Mouse (Mus musculus) megakaryocyte, adult 5-6 weeks (primary cell): ENCODE results near the gene Ralgds. TPM values are rescaled to one million over a fixed set of nuclear protein-coding genes. Genes with fewer than 3 reads are reported as not detected.
A peak's percentile ranks its signal among the peaks of the same experiment; 100 is the strongest.

ENCODE experiments used
- ATAC-seq: 2 replicates; pipeline ENCODE4 v1.8.0; 2016; ENCODE audit warnings: mild to moderate bottlenecking, inconsistent platforms; ENCODE audit not compliant: poor library complexity, severe bottlenecking
- total RNA-seq, 2 experiments: library from RNA; stranded (forward) in 1 of 2; stranded (reverse) in 1 of 2; fragments of 153-499, 151-499 nt in 1 of 2; fragments of 221-1000, 200-1000 nt in 1 of 2; gene quantifications; 2 replicates each; pipeline versions ENCODE4 v1.2.3 to v1.2.4; 2015 to 2017

Gene Ralgds
- total RNA-seq, 2 experiments from 2014 or later = 1.4 to 2.1 TPM

GRCm38 (mm10) chr2:28530311-28530710 lies 17.4 kb downstream of the Ralgds start:
- no peak for ATAC-seq

GRCm38 (mm10) chr2:28532938-28533771 lies 20.2 kb downstream of the Ralgds start:
- peak; percentile 98 for ATAC-seq

GRCm38 (mm10) chr2:28533901-28534435 lies 21.0 kb downstream of the Ralgds start:
- no peak for ATAC-seq

- no peak for ATAC-seq
These were observed 21.7 kb downstream of the Ralgds start for GRCm38 (mm10) chr2:28534436-28535262.

- ATAC-seq = no peak
These were observed 22.3 kb downstream of the Ralgds start for GRCm38 (mm10) chr2:28535263-28535540.

- no peak for ATAC-seq
These were observed 22.7 kb downstream of the Ralgds start for GRCm38 (mm10) chr2:28535650-28536049.

GRCm38 (mm10) chr2:28536166-28536565 lies 23.2 kb downstream of the Ralgds start:
- no peak for ATAC-seq

GRCm38 (mm10) chr2:28536766-28537633 lies 24.1 kb downstream of the Ralgds start:
- ATAC-seq = no peak

GRCm38 (mm10) chr2:28537634-28537920 lies 24.7 kb downstream of the Ralgds start:
- no peak for ATAC-seq

- no peak for ATAC-seq
These were observed 25.3 kb downstream of the Ralgds start for GRCm38 (mm10) chr2:28537995-28538816.

- ATAC-seq = no peak
These were observed 25.8 kb downstream of the Ralgds start for GRCm38 (mm10) chr2:28538817-28539128.

GRCm38 (mm10) chr2:28539206-28539605 lies 26.3 kb downstream of the Ralgds start:
- no peak for ATAC-seq

GRCm38 (mm10) chr2:28539949-28540348 lies 27.0 kb downstream of the Ralgds start:
- ATAC-seq = peak; percentile 97

- ATAC-seq = no peak
These were observed 27.8 kb downstream of the Ralgds start for GRCm38 (mm10) chr2:28540587-28541227.

GRCm38 (mm10) chr2:28543894-28544293 lies 31.0 kb downstream of the Ralgds start:
- ATAC-seq = no peak

- 0 out of 2 replicates have a peak, but pooled peaks have one; percentile 16 for ATAC-seq
These were observed 33.1 kb downstream of the Ralgds start for GRCm38 (mm10) chr2:28545976-28546375.

GRCm38 (mm10) chr2:28546560-28546959 lies 33.6 kb downstream of the Ralgds start:
- ATAC-seq = no peak

- ATAC-seq = peak; percentile 93
These were observed 34.6 kb downstream of the Ralgds start for GRCm38 (mm10) chr2:28547237-28548172.

- ATAC-seq = no peak
These were observed 36.2 kb downstream of the Ralgds start for GRCm38 (mm10) chr2:28549157-28549556.
